Mouse (Mus musculus) thymus, adult 2 months (tissue): ENCODE results near the gene Cbarp.

Experiments
- CTCF ChIP-seq: fragments of 200-500 bp; IDR thresholded peaks from 2 replicates; pipeline ENCODE4 v1.5.1; 2012; ENCODE audit warnings: mild to moderate bottlenecking, control low read depth, low read length, moderate library complexity, borderline replicate concordance; ENCODE audit not compliant: control insufficient read depth, poor library complexity, insufficient read depth; ENCODE audit errors: extremely low read depth
- POLR2A ChIP-seq: fragments of 200-500 bp; IDR thresholded peaks from 2 replicates; pipeline ENCODE4 v1.6.1; 2012; ENCODE audit warnings: mild to moderate bottlenecking, low read length, control low read depth, moderate library complexity; ENCODE audit not compliant: control insufficient read depth, poor library complexity, insufficient read depth; ENCODE audit errors: extremely low read depth

DNA sequence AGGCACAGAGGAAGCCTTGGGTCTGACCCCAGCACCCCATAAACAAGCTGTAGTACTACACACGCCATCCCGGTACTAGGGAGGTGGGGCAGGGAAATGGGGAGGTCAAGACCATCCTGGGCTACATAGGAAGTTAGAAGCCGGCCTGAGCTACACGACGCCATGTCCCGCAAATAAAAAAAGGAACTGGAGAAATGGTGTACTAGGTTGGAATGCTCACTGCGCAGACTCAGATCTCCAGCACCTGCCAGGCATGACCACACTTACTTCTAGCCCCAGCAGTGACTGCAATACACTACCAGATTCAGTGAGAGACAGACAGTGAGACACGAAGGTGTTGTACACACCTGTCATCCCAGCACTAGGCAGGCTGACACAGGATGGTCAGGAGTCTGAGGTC, 53.2 kb downstream of the Cbarp start:
- TF ChIP-seq CTCF (no peak), POLR2A (no peak)
